Mouse (Mus musculus): ENCODE measurements around the gene Nudt17. TPM values are rescaled to one million over a fixed set of nuclear protein-coding genes. Genes with fewer than 3 reads are reported as not detected.
"Not testable (repeated sequence)": the region's sequence is repeated elsewhere in the genome, so short reads cannot be mapped to it uniquely, and the experiment has no call there.

Gene Nudt17
- total RNA-seq, 2 experiments from 2014 or later: 15.0 to 16.2 TPM

DNA sequence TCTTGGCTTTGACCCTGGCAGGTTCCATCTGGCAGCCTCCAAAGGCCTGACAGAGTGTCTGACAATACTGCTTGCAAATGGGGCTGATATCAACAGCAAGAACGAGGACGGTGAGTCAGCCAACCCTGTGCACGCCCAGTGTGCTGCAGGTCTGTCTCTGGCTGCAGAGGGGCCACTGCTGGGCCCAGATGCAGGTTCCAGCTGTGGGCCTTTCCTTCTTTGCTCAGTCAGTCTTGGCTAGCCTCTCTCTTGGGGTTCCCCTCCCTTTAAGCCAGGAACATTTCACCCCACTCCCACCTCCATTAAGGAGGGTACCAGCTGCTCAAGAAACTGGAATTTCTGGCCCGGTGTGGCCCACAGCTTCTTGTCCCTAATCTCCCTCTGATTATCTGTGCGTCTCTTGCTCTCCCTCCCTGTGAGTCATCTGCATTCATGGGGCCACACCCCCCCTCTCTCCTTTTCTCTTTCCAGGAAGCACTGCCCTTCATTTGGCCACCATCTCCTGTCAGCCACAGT, 29.1 kb downstream of the Nudt17 start:
- Histone ChIP-seq H3K4me3 (no peak overlapping the region), H3K27ac (no peak overlapping the region)
- no peak for TF ChIP-seq CTCF (conservative IDR thresholded peaks at IDR 0.05)
- DNase-seq (ENCODE audit: low spot score in 2 of 2): no peak

- DNase-seq (ENCODE audit: low spot score in 2 of 2): no peak
These were observed 29.9 kb downstream of the Nudt17 start for GRCm38 (mm10) chr3:96678456-96678855.

GRCm38 (mm10) chr3:96675690-96676089, 32.7 kb downstream of the Nudt17 start:
- H3K27ac ChIP-seq: no peak overlapping the region
- no peak for DNase-seq (ENCODE audit: low spot score in 2 of 2)
- H3K4me3 ChIP-seq: no peak overlapping the region
- no peak for TF ChIP-seq CTCF (conservative IDR thresholded peaks at IDR 0.05)

More at GRCm38 (mm10) chr3:96678456-96678855, 29.9 kb downstream of the Nudt17 start:
- no peak overlapping the region for H3K27ac ChIP-seq
- no peak for TF ChIP-seq CTCF (conservative IDR thresholded peaks at IDR 0.05)
- H3K4me3 ChIP-seq: no peak overlapping the region

- Histone ChIP-seq H3K27ac (no peak overlapping the region), H3K4me3 (no peak overlapping the region)
- DNase-seq (ENCODE audit: low spot score in 2 of 2): no peak
- no peak for TF ChIP-seq CTCF (conservative IDR thresholded peaks at IDR 0.05)
These were observed 33.2 kb downstream of the Nudt17 start for GRCm38 (mm10) chr3:96675171-96675570.

DNA sequence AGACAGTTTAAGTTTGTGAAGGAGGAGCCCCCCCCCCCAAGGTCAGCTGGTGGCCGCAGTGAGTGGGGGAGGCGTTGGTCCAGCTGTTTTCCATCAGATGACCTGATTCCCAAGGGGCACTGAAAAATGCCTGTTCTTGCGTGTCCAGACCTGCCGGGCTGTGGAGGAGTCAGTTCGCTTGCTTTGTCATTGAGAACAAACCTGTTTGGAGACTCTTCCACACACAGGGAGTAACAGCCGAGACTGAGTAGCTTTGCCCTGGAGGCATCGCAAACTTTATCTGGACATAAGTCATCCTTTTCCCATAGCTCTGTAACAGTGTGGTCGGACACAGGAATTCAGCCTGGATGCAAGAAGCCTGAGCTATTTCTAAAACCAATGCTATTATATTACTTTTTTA, 33.9 kb downstream of the Nudt17 start:
- no peak for TF ChIP-seq CTCF (conservative IDR thresholded peaks at IDR 0.05)
- Histone ChIP-seq H3K4me3 (no peak overlapping the region), H3K27ac (no peak overlapping the region)
- no peak for DNase-seq (ENCODE audit: low spot score in 2 of 2)

DNA sequence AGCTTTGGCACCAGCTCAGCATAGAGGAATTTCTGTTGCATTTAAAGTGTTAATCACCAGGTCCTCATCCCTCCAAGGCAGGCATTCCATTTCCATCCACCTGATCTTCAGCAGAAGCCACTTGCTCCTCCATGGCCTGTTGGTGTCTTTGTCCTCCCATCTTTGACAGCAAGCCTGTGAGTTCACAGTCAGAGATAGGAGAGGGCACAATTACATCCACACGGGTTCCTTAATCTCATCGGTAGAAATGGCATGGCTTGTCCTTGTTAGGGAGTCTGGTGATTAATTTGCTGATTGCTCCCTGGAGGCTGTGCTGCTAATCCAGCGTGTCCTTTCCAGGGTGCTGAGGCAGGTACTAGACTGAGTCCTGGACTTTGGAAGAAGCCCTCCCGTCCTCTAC, 34.8 kb downstream of the Nudt17 start:
- TF ChIP-seq CTCF (conservative IDR thresholded peaks at IDR 0.05): no peak
- no peak overlapping the region for H3K27ac ChIP-seq
- H3K4me3 ChIP-seq: no peak overlapping the region
- no peak for DNase-seq (ENCODE audit: low spot score in 2 of 2)

- no peak for DNase-seq (ENCODE audit: low spot score in 2 of 2)
- TF ChIP-seq CTCF (conservative IDR thresholded peaks at IDR 0.05): no peak
- H3K4me3 ChIP-seq: no peak overlapping the region
- H3K27ac ChIP-seq: no peak overlapping the region
These were observed 36.8 kb downstream of the Nudt17 start for GRCm38 (mm10) chr3:96671519-96671918.

GRCm38 (mm10) chr3:96669727-96670468, 38.5 kb downstream of the Nudt17 start, which contains the start of gene Ankrd35:
TSS of gene Ankrd35 (plus strand) at chr3:96670131.
- peak; percentile 59 to 66 for DNase-seq (ENCODE audit: low spot score in 2 of 2)
- peak within 1 kb of the TSS; percentile 71 for H3K4me3 ChIP-seq
- peak within 1 kb of the TSS; percentile 70; the same call in 1 of the 2 replicates for H3K27ac ChIP-seq
- peak; percentile 55 for TF ChIP-seq CTCF (conservative IDR thresholded peaks at IDR 0.05)

DNA sequence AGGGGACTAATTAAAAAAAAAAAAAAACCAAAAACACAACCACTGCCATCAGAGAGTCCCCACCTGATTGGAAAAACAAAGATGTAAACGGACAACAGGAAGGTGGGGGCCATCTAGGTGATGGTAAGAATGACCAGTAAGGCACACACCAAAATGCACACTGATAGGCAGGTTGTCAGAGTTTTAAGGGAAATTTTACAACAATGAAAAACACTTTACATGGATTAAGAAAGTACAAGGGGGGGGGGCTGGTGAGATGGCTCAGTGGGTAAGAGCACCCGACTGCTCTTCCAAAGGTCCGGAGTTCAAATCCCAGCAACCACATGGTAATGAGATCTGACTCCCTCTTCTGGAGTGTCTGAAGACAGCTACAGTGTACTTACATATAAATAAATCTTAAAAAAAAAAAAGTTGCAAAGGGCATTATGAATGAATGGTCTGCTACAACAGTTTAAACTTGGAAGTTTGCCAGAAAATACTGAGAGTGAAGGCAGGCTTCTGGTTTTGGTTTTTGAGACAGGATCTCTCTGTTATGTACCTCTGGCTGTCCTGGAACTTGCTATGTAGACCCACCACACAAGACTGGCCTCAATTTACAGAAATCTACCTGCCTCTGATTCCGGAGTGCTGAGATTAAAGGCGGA, 39.8 kb downstream of the Nudt17 start:
- DNase-seq (ENCODE audit: low spot score in 2 of 2): no peak
- Histone ChIP-seq H3K4me3 (no peak overlapping the region), H3K27ac (no peak overlapping the region)
- no peak for TF ChIP-seq CTCF (conservative IDR thresholded peaks at IDR 0.05)

DNA sequence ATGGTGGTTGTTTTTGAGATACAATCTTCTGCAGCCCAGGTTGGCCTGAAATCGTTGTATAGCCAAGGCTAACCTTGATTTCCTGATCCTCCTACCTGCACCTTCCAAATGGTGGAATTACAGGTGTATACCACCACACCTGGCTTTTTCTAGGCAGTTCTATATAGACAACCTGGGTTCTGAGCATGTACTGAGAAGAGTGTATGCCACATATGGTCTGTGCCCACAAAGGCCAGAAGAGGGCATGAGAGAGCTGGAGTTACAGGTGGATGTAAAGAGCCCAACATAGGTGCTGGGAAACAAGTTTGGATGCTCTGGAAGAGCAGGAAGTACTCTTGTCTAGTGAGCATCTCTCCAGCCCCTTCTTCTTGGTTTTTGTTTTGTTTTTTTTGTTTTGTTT, 41.0 kb downstream of the Nudt17 start:
- TF ChIP-seq CTCF (conservative IDR thresholded peaks at IDR 0.05): peak; percentile 62
- Histone ChIP-seq H3K27ac (no peak overlapping the region), H3K4me3 (no peak overlapping the region)
- no peak for DNase-seq (ENCODE audit: low spot score in 2 of 2)

DNA sequence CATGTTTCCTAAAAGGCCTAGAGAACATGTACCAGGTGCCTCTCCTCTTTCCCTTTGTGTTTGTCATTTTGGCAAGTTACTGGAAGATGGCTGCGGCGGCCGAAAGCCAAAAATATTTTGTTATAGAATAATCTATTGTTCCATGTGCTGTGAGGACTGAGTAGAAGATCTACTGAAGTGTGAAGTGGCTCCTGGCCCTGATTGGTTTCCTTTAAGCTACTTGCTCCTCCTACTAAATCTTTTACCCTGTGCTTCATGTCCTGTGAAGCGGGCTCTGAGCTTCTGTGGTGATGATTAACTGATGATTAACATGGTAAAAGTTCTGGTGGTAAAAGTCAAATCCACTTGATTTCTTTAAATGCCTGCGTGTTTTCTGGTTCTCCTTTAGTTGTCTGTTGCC, 41.4 kb downstream of the Nudt17 start:
- Histone ChIP-seq H3K27ac (no peak overlapping the region), H3K4me3 (no peak overlapping the region)
- no peak for DNase-seq (ENCODE audit: low spot score in 2 of 2)
- no peak for TF ChIP-seq CTCF (conservative IDR thresholded peaks at IDR 0.05)

DNA sequence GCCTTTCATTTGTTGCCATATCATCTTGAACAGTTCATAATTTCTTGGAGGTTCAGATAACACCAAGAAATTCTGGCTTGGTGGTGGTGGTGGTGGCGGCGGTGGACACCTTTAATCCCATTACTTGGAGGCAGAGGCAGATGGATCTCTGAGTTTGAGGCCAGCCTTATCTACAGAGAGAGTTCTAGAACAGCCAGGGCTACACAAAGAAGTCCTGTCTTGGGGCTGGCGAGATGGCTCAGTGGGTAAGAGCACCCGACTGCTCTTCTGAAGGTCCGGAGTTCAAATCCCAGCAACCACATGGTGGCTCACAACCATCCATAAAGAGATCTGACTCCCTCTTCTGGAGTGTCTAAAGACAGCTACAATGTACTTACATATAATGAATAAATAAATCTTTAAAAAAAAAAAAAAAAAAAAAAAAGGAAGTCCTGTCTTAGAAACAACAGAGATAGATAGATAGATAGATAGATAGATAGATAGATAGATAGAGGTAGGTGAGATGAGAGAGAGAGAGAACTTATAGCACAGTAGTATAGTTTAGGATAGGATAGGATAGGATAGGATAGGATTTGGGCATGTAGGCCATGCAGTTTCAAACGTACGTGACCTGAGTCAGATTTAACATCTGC, 42.5 kb downstream of the Nudt17 start:
- H3K4me3 ChIP-seq; H3K27ac ChIP-seq; DNase-seq (ENCODE audit: low spot score in 2 of 2): not testable (repeated sequence)
